ENCODE assay signal across 16 mouse cellular contexts in the genomic region with DNA sequence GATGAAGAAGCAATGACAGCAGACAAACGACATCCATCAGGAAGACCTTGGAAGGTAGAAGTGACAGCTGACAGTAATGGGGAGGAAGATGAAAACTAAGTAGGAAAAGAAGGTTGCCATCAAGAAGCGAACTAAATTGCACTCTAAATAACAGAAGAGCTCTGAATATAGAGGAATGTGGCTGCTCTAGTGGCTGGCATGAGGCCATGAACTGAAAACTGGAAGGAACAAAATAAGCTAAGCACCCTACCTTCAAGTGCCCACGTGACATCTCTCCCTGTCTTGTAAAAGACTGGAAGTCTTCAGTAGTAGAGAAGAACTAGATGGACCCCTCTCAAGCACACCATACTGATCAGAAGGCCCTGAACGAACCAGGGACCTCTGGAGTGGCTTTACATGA.
"Had no signal": no experiment of that assay in that cellular context is flagged by ENCODE, and none has a peak within 500 bp of the region (broad histone marks: within the 10 kb centered on the region; RNA-seq: fewer than 3 reads in every experiment).

No protein-coding gene starts in this region.

- ATAC-seq: liver, postnatal 0 days; midbrain, embryonic 13.5 days; midbrain, embryonic 15.5 days had no signal

- H3K27me3 ChIP-seq: liver, embryonic 13.5 days; liver, embryonic 15.5 days; lung, embryonic 15.5 days; megakaryocyte, embryonic 14.5 days; midbrain, embryonic 13.5 days; midbrain, embryonic 15.5 days; neural tube, embryonic 12.5 days; stomach, embryonic 15.5 days had no signal

- H3K4me1 ChIP-seq: liver, embryonic 13.5 days; liver, embryonic 15.5 days; lung, embryonic 15.5 days; megakaryocyte, embryonic 14.5 days; midbrain, embryonic 13.5 days; midbrain, embryonic 15.5 days; neural tube, embryonic 12.5 days; stomach, embryonic 15.5 days had no signal

- H3K27ac ChIP-seq: liver, embryonic 13.5 days; liver, embryonic 15.5 days; lung, embryonic 15.5 days; macrophage; midbrain, embryonic 13.5 days; midbrain, embryonic 15.5 days; neural tube, embryonic 12.5 days; stomach, embryonic 15.5 days; stomach, postnatal 0 days had no signal

- H3K36me3 ChIP-seq: liver, embryonic 13.5 days; liver, embryonic 15.5 days; lung, embryonic 15.5 days; midbrain, embryonic 13.5 days; midbrain, embryonic 15.5 days; neural tube, embryonic 12.5 days; stomach, embryonic 15.5 days had no signal

- H3K9ac ChIP-seq: liver, embryonic 13.5 days; liver, embryonic 15.5 days; liver, postnatal 0 days; lung, embryonic 15.5 days; midbrain, embryonic 13.5 days; midbrain, embryonic 15.5 days; neural tube, embryonic 12.5 days; stomach, embryonic 15.5 days had no signal

- H3K4me3 ChIP-seq: liver, embryonic 13.5 days; liver, embryonic 15.5 days; lung, embryonic 15.5 days; megakaryocyte, embryonic 14.5 days; midbrain, embryonic 13.5 days; midbrain, embryonic 15.5 days; neural tube, embryonic 12.5 days; stomach, embryonic 15.5 days had no signal

- H3K4me2 ChIP-seq: liver, embryonic 11.5 days; liver, embryonic 13.5 days; liver, embryonic 15.5 days; lung, embryonic 15.5 days; midbrain, embryonic 11.5 days; midbrain, embryonic 13.5 days; midbrain, embryonic 15.5 days; neural tube, embryonic 12.5 days; stomach, embryonic 15.5 days had no signal

- H3K9me3 ChIP-seq: liver, embryonic 13.5 days; liver, embryonic 15.5 days; lung, embryonic 15.5 days; midbrain, embryonic 13.5 days; midbrain, embryonic 15.5 days; neural tube, embryonic 12.5 days; stomach, embryonic 15.5 days had no signal

- DNase-seq: liver, embryonic 13.5 days; liver, postnatal 0 days; right cerebral cortex, postnatal 14 days; thymus, adult 2 months; thymus, postnatal 25 days had no signal
